Mouse (Mus musculus): ENCODE results near the gene Tacc2. TPM values are rescaled to one million over a fixed set of nuclear protein-coding genes. Genes with fewer than 3 reads are reported as not detected.

Tacc2 gene
- polyA plus RNA-seq, 1 experiment from 2014 or later: 43.2 TPM

GRCm38 (mm10) chr7:130807749-130808148 lies 230.5 kb downstream of the Tacc2 start:
- peaks cover 9% of the 10 kb centered on the region for H3K4me1 ChIP-seq (replicated peaks)
- H3K9ac ChIP-seq: no peak overlapping the region
- H3K4me3 ChIP-seq: no peak overlapping the region
- H3K27ac ChIP-seq: no peak overlapping the region
- no peaks in the 10 kb centered on the region for H3K9me3 ChIP-seq (replicated peaks)
- 39% methylated on average over 8 of the region's 8 CpGs for WGBS
- ATAC-seq (replicated peaks; ENCODE audit: insufficient number of reproducible peaks, insufficient read depth, low FRiP score, low read depth): peak; percentile 60; the same call in 1 of the 2 replicates
- H3K27me3 ChIP-seq: no peaks in the 10 kb centered on the region
- H3K4me2 ChIP-seq: no peak overlapping the region
- H3K36me3 ChIP-seq: no peaks in the 10 kb centered on the region

GRCm38 (mm10) chr7:130808694-130809093 lies 231.5 kb downstream of the Tacc2 start:
- no peaks in the 10 kb centered on the region for H3K27me3 ChIP-seq
- no peak for ATAC-seq (replicated peaks; ENCODE audit: insufficient number of reproducible peaks, insufficient read depth, low FRiP score, low read depth)
- H3K4me2 ChIP-seq: no peak overlapping the region
- H3K9ac ChIP-seq: no peak overlapping the region
- peaks cover 9% of the 10 kb centered on the region for H3K4me1 ChIP-seq (replicated peaks)
- no peaks in the 10 kb centered on the region for H3K36me3 ChIP-seq
- no peak overlapping the region for H3K27ac ChIP-seq
- no peaks in the 10 kb centered on the region for H3K9me3 ChIP-seq (replicated peaks)
- no peak overlapping the region for H3K4me3 ChIP-seq
- WGBS: 38% methylated on average over 6 of the region's 6 CpGs

GRCm38 (mm10) chr7:130810238-130810637 lies 233.0 kb downstream of the Tacc2 start:
- Histone ChIP-seq H3K4me1 (replicated peaks) (peaks cover 9% of the 10 kb centered on the region), H3K27ac (no peak overlapping the region), H3K4me2 (no peak overlapping the region), H3K9me3 (replicated peaks) (no peaks in the 10 kb centered on the region), H3K27me3 (no peaks in the 10 kb centered on the region), H3K36me3 (no peaks in the 10 kb centered on the region), H3K4me3 (no peak overlapping the region), H3K9ac (no peak overlapping the region)
- 67% methylated on average over 4 of the region's 4 CpGs for WGBS
- ATAC-seq (replicated peaks; ENCODE audit: insufficient number of reproducible peaks, insufficient read depth, low FRiP score, low read depth): no peak

GRCm38 (mm10) chr7:130812407-130812806 lies 235.2 kb downstream of the Tacc2 start:
- Histone ChIP-seq H3K27ac (no peak overlapping the region), H3K4me1 (replicated peaks) (peaks cover 10% of the 10 kb centered on the region), H3K9ac (no peak overlapping the region), H3K4me3 (no peak overlapping the region), H3K27me3 (no peaks in the 10 kb centered on the region), H3K9me3 (replicated peaks) (no peaks in the 10 kb centered on the region), H3K36me3 (no peaks in the 10 kb centered on the region), H3K4me2 (no peak overlapping the region)
- 40% methylated on average over 16 of the region's 16 CpGs for WGBS
- no peak for ATAC-seq (replicated peaks; ENCODE audit: insufficient number of reproducible peaks, insufficient read depth, low FRiP score, low read depth)

Other genes starting within 250 kb of the Tacc2 start
- 55.4 and 63.7 TPM in 2 replicates for gene Ate1, start 57.1 kb upstream of the Tacc2 start, polyA plus RNA-seq (2015; fragmentation: Nextera tagmentation; extraction: Ambion mirVana)
- gene Nsmce4a, start 4.3 kb upstream of the Tacc2 start, polyA plus RNA-seq (2015; fragmentation: Nextera tagmentation; extraction: Ambion mirVana): 115 and 118 TPM in 2 replicates
- 0.09 TPM in 1 of 2 replicates, not detected in the other for gene Btbd16, start 196.6 kb downstream of the Tacc2 start, polyA plus RNA-seq (2015; fragmentation: Nextera tagmentation; extraction: Ambion mirVana)